Mouse (Mus musculus): ENCODE results near the gene Zic1. TPM values are rescaled to one million over a fixed set of nuclear protein-coding genes. Genes with fewer than 3 reads are reported as not detected.

Gene Zic1
- polyA plus RNA-seq (2014; fragmentation: Nextera tagmentation; extraction: Ambion mirVana) = 28.7 and 30.5 TPM in 2 replicates

- Histone ChIP-seq H3K27me3 (ENCODE audit: control insufficient read depth, insufficient read depth, low read length) (peaks cover 6% of the 10 kb centered on the region), H3K4me3 (ENCODE audit: low read depth, low read length) (peak within 1 kb of the TSS; percentile 59), H3K36me3 (ENCODE audit: control insufficient read depth, insufficient read depth, low read length) (no peaks in the 10 kb centered on the region; the same call in 1 of the 2 replicates), H3K4me1 (ENCODE audit: control insufficient read depth, insufficient read depth, low read length) (peaks cover 3% of the 10 kb centered on the region; the same call in 1 of the 2 replicates), H3K9me3 (ENCODE audit: control insufficient read depth, low read length) (no peaks in the 10 kb centered on the region), H3K4me2 (ENCODE audit: low read depth, low read length) (peak within 1 kb of the TSS; percentile 48), H3K27ac (ENCODE audit: low read depth, low read length) (peak within 1 kb of the TSS; percentile 97), H3K9ac (replicated peaks; ENCODE audit: low read depth, low read length) (peak within 1 kb of the TSS; percentile 92)
- under 1% methylated on average over 26 of the region's 33 CpGs for WGBS
- ATAC-seq (ENCODE audit: low read depth) = peak; percentile 91
These were observed at the start of gene Zic1 for GRCm38 (mm10) chr9:91365664-91366063. Zic1 (minus strand) TSS chr9:91365810.

- Histone ChIP-seq H3K27ac (ENCODE audit: low read depth, low read length) (no peak overlapping the region), H3K27me3 (ENCODE audit: control insufficient read depth, insufficient read depth, low read length) (peaks cover 15% of the 10 kb centered on the region), H3K9me3 (ENCODE audit: control insufficient read depth, low read length) (no peaks in the 10 kb centered on the region), H3K4me3 (ENCODE audit: low read depth, low read length) (peak overlapping the region; percentile 16; the same call in 1 of the 2 replicates), H3K9ac (replicated peaks; ENCODE audit: low read depth, low read length) (no peak overlapping the region; the same call in 1 of the 2 replicates), H3K4me1 (ENCODE audit: control insufficient read depth, insufficient read depth, low read length) (peaks cover 2% of the 10 kb centered on the region; the same call in 1 of the 2 replicates), H3K4me2 (ENCODE audit: low read depth, low read length) (peak overlapping the region; percentile 38; the same call in 1 of the 2 replicates), H3K36me3 (ENCODE audit: control insufficient read depth, insufficient read depth, low read length) (no peaks in the 10 kb centered on the region)
- 1% methylated on average over 12 of the region's 12 CpGs for WGBS
- peak; percentile 75 for ATAC-seq (ENCODE audit: low read depth)
These were observed 48.5 kb upstream of the Zic1 start for GRCm38 (mm10) chr9:91414007-91414661.

- no peak overlapping the region for H3K4me2 ChIP-seq (ENCODE audit: low read depth, low read length)
- H3K9ac ChIP-seq (replicated peaks; ENCODE audit: low read depth, low read length) = no peak overlapping the region
- WGBS = 7% methylated on average over 3 of the region's 3 CpGs
- H3K4me1 ChIP-seq (ENCODE audit: control insufficient read depth, insufficient read depth, low read length) = peaks cover 2% of the 10 kb centered on the region; the same call in 1 of the 2 replicates
- H3K27me3 ChIP-seq (ENCODE audit: control insufficient read depth, insufficient read depth, low read length) = peaks cover 21% of the 10 kb centered on the region
- no peaks in the 10 kb centered on the region for H3K36me3 ChIP-seq (ENCODE audit: control insufficient read depth, insufficient read depth, low read length)
- H3K9me3 ChIP-seq (ENCODE audit: control insufficient read depth, low read length) = no peaks in the 10 kb centered on the region
- H3K4me3 ChIP-seq (ENCODE audit: low read depth, low read length) = no peak overlapping the region
- H3K27ac ChIP-seq (ENCODE audit: low read depth, low read length) = no peak overlapping the region
- no peak for ATAC-seq (ENCODE audit: low read depth)
These were observed 44.2 kb upstream of the Zic1 start for GRCm38 (mm10) chr9:91409771-91410170.

- peak overlapping the region; percentile 39; the same call in 1 of the 2 replicates for H3K27ac ChIP-seq (ENCODE audit: low read depth, low read length)
- H3K4me1 ChIP-seq (ENCODE audit: control insufficient read depth, insufficient read depth, low read length) = no peaks in the 10 kb centered on the region
- H3K36me3 ChIP-seq (ENCODE audit: control insufficient read depth, insufficient read depth, low read length) = no peaks in the 10 kb centered on the region
- peak overlapping the region; percentile 39; the same call in 1 of the 2 replicates for H3K4me2 ChIP-seq (ENCODE audit: low read depth, low read length)
- no peak for ATAC-seq (ENCODE audit: low read depth)
- H3K9me3 ChIP-seq (ENCODE audit: control insufficient read depth, low read length) = no peaks in the 10 kb centered on the region
- H3K4me3 ChIP-seq (ENCODE audit: low read depth, low read length) = peak overlapping the region; percentile 14; the same call in 1 of the 2 replicates
- peaks cover 43% of the 10 kb centered on the region for H3K27me3 ChIP-seq (ENCODE audit: control insufficient read depth, insufficient read depth, low read length)
- 0% methylated on average over 6 of the region's 6 CpGs for WGBS
- no peak overlapping the region; the same call in 1 of the 2 replicates for H3K9ac ChIP-seq (replicated peaks; ENCODE audit: low read depth, low read length)
These were observed 40.7 kb upstream of the Zic1 start for GRCm38 (mm10) chr9:91406258-91406763.

GRCm38 (mm10) chr9:91405753-91406178 is 40.2 kb upstream of the Zic1 start:
- H3K9ac ChIP-seq (replicated peaks; ENCODE audit: low read depth, low read length) = no peak overlapping the region; the same call in 1 of the 2 replicates
- ATAC-seq (ENCODE audit: low read depth) = peak; percentile 18; the same call in 1 of the 2 replicates
- H3K36me3 ChIP-seq (ENCODE audit: control insufficient read depth, insufficient read depth, low read length) = no peaks in the 10 kb centered on the region
- H3K4me1 ChIP-seq (ENCODE audit: control insufficient read depth, insufficient read depth, low read length) = no peaks in the 10 kb centered on the region
- WGBS = 0% methylated on average over 16 of the region's 16 CpGs
- peak overlapping the region; percentile 14; the same call in 1 of the 2 replicates for H3K4me3 ChIP-seq (ENCODE audit: low read depth, low read length)
- H3K27ac ChIP-seq (ENCODE audit: low read depth, low read length) = peak overlapping the region; percentile 39; the same call in 1 of the 2 replicates
- no peaks in the 10 kb centered on the region for H3K9me3 ChIP-seq (ENCODE audit: control insufficient read depth, low read length)
- peaks cover 44% of the 10 kb centered on the region for H3K27me3 ChIP-seq (ENCODE audit: control insufficient read depth, insufficient read depth, low read length)
- H3K4me2 ChIP-seq (ENCODE audit: low read depth, low read length) = peak overlapping the region; percentile 39; the same call in 1 of the 2 replicates

- peaks cover 49% of the 10 kb centered on the region for H3K27me3 ChIP-seq (ENCODE audit: control insufficient read depth, insufficient read depth, low read length)
- H3K9ac ChIP-seq (replicated peaks; ENCODE audit: low read depth, low read length) = peak overlapping the region; percentile 34; the same call in 1 of the 2 replicates
- peak overlapping the region; percentile 45 for H3K27ac ChIP-seq (ENCODE audit: low read depth, low read length)
- H3K4me3 ChIP-seq (ENCODE audit: low read depth, low read length) = peak overlapping the region; percentile 8; the same call in 1 of the 2 replicates
- no peaks in the 10 kb centered on the region for H3K4me1 ChIP-seq (ENCODE audit: control insufficient read depth, insufficient read depth, low read length)
- 0 out of 2 replicates have a peak, but pooled peaks have one; percentile 19 for ATAC-seq (ENCODE audit: low read depth)
- H3K4me2 ChIP-seq (ENCODE audit: low read depth, low read length) = peak overlapping the region; percentile 39; the same call in 1 of the 2 replicates
- no peaks in the 10 kb centered on the region for H3K36me3 ChIP-seq (ENCODE audit: control insufficient read depth, insufficient read depth, low read length)
- no peaks in the 10 kb centered on the region for H3K9me3 ChIP-seq (ENCODE audit: control insufficient read depth, low read length)
- WGBS = under 1% methylated on average over 27 of the region's 27 CpGs
These were observed 39.5 kb upstream of the Zic1 start for GRCm38 (mm10) chr9:91404905-91405752.

GRCm38 (mm10) chr9:91404229-91404628 is 38.6 kb upstream of the Zic1 start:
- no peaks in the 10 kb centered on the region for H3K36me3 ChIP-seq (ENCODE audit: control insufficient read depth, insufficient read depth, low read length)
- no peak for ATAC-seq (ENCODE audit: low read depth)
- H3K4me2 ChIP-seq (ENCODE audit: low read depth, low read length) = peak overlapping the region; percentile 39; the same call in 1 of the 2 replicates
- H3K27ac ChIP-seq (ENCODE audit: low read depth, low read length) = no peak overlapping the region
- peaks cover 53% of the 10 kb centered on the region for H3K27me3 ChIP-seq (ENCODE audit: control insufficient read depth, insufficient read depth, low read length)
- H3K9ac ChIP-seq (replicated peaks; ENCODE audit: low read depth, low read length) = no peak overlapping the region
- WGBS = 1% methylated on average over 13 of the region's 13 CpGs
- no peaks in the 10 kb centered on the region for H3K9me3 ChIP-seq (ENCODE audit: control insufficient read depth, low read length)
- no peak overlapping the region; the same call in 1 of the 2 replicates for H3K4me3 ChIP-seq (ENCODE audit: low read depth, low read length)
- no peaks in the 10 kb centered on the region for H3K4me1 ChIP-seq (ENCODE audit: control insufficient read depth, insufficient read depth, low read length)

GRCm38 (mm10) chr9:91401471-91401870 is 35.9 kb upstream of the Zic1 start:
- H3K4me2 ChIP-seq (ENCODE audit: low read depth, low read length) = no peak overlapping the region
- no peak overlapping the region for H3K4me3 ChIP-seq (ENCODE audit: low read depth, low read length)
- no peaks in the 10 kb centered on the region for H3K4me1 ChIP-seq (ENCODE audit: control insufficient read depth, insufficient read depth, low read length)
- no peak overlapping the region for H3K27ac ChIP-seq (ENCODE audit: low read depth, low read length)
- no peak overlapping the region for H3K9ac ChIP-seq (replicated peaks; ENCODE audit: low read depth, low read length)
- H3K36me3 ChIP-seq (ENCODE audit: control insufficient read depth, insufficient read depth, low read length) = no peaks in the 10 kb centered on the region
- no peaks in the 10 kb centered on the region for H3K9me3 ChIP-seq (ENCODE audit: control insufficient read depth, low read length)
- 6% methylated on average over 10 of the region's 10 CpGs for WGBS
- peaks cover 65% of the 10 kb centered on the region for H3K27me3 ChIP-seq (ENCODE audit: control insufficient read depth, insufficient read depth, low read length)
- ATAC-seq (ENCODE audit: low read depth) = no peak

Measured in neural tube, embryonic 14.5 days (tissue).